Mouse (Mus musculus) forebrain, embryonic 14.5 days (tissue): ENCODE data around the gene Wnt7b. TPM values are rescaled to one million over a fixed set of nuclear protein-coding genes. Genes with fewer than 3 reads are reported as not detected.

Experiments
- ATAC-seq: fragments of 200-750 bp; cut with Nextera tagmentation; 2 replicates; pipeline ENCODE4 v1.8.0; 2017; ENCODE audit warnings: mild to moderate bottlenecking, moderate library complexity
- DNase-seq: peaks from one replicate; pipeline ENCODE4 v3.0.0-alpha.2; 2015; ENCODE audit warnings: low spot score
- H3K27ac ChIP-seq: fragments of 300-500 bp; sonication (generic); 2 replicates; pipeline ENCODE4 v1.5.1; 2014; ENCODE audit warnings: low read depth, mild to moderate bottlenecking, control low read depth, low read length, moderate library complexity
- H3K27me3 ChIP-seq: fragments of 300-500 bp; sonication (generic); replicated peaks from 2 replicates; pipeline ENCODE4 v1.6.1; 2014; ENCODE audit warnings: low read length, control low read depth, mixed read lengths; ENCODE audit not compliant: control insufficient read depth, insufficient read depth
- H3K36me3 ChIP-seq: fragments of 300-500 bp; sonication (generic); 2 replicates; pipeline ENCODE4 v1.6.1; 2014; ENCODE audit warnings: low read length, control low read depth; ENCODE audit not compliant: control insufficient read depth, insufficient read depth
- H3K4me1 ChIP-seq: fragments of 300-500 bp; sonication (generic); 2 replicates; pipeline ENCODE4 v1.6.1; 2014; ENCODE audit warnings: antibody characterized with exemption, low read length, control low read depth; ENCODE audit not compliant: control insufficient read depth, insufficient read depth
- H3K4me2 ChIP-seq: fragments of 300-500 bp; sonication (generic); 2 replicates; pipeline ENCODE4 v1.6.1; 2014; ENCODE audit warnings: mild to moderate bottlenecking, control low read depth, low read length
- H3K4me3 ChIP-seq: fragments of 300-500 bp; sonication (generic); 2 replicates; pipeline ENCODE4 v1.5.1; 2014; ENCODE audit warnings: low read depth, low read length, control low read depth
- H3K9ac ChIP-seq: fragments of 300-500 bp; sonication (generic); 2 replicates; pipeline ENCODE4 v1.6.1; 2014; ENCODE audit warnings: mild to moderate bottlenecking, low read length, control low read depth, moderate library complexity
- H3K9me3 ChIP-seq: fragments of 300-500 bp; sonication (generic); replicated peaks from 2 replicates; pipeline ENCODE4 v1.6.1; 2016; ENCODE audit warnings: low read length, control low read depth, mixed read lengths; ENCODE audit not compliant: control insufficient read depth
- WGBS: fragments of 180-500 bp; shearing (Covaris S2); extraction: QIAGEN DNeasy Blood & Tissue Kit; methylation state at CpG from one replicate; pipeline ENCODE4 v1.1.7; 2014; 5-methylcytosine and 5-hydroxymethylcytosine counted together
- polyA plus RNA-seq: library from polyadenylated mRNA; unstranded; fragments of >200 nt; fragmentation: Nextera tagmentation; extraction: Ambion mirVana; gene quantifications from 2 replicates; pipeline ENCODE4 v1.2.1, GENCODE M21; 2014

Gene Wnt7b
- polyA plus RNA-seq, 1 experiment from 2014 or later = 73.4 TPM

DNA sequence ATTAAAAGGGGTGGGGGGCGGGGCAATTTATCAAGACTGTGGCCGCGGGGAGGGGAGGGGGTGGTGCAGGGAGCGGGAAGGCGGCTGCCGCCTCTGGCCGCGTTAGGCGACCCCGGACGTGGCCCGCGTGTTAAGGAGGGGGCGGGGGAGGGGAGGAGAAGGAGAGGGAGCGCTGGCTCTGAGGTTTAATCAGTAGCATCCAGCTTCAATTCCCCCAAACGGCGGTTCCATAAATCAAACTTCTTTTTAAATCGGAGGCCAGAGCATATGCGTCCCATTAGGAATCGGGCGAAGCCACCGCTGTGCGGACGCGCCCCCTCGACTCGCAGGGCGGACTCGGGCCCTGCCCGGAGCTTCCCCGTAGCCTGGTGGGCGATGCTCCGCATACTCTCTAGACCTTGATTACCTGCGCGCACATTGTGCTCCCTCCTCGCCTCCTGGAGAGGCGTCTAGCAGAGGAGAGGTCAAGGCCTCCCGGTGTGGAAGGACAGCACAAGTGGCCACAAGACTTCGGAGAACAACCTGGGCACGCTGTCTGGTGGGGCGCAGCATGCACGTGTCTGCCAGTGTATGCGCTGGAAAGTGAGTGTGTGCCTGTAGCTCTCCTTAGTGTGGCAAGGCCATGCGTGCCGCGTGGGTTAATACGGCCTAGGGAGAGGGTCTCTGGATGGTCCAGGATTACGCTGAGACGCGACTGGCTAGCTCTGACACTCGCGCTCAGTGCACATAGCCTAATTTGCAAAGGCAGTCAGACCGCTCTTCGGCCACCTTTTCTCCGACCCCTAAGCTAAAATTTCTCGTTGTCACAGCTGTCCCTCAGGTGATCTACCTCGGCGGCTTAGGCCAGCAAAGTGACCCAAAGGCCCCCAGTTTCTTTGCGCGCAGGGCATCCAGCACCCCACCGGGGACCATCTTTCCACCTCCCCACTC, 5.5 kb downstream of the Wnt7b start:
- Histone ChIP-seq H3K27ac (peak overlapping the region; percentile 72), H3K4me3 (peak overlapping the region; percentile 69), H3K9ac (peak overlapping the region; percentile 76), H3K36me3 (no peaks in the 10 kb centered on the region), H3K4me1 (peaks cover 26% of the 10 kb centered on the region), H3K4me2 (peak overlapping the region; percentile 96), H3K9me3 (no peaks in the 10 kb centered on the region), H3K27me3 (peaks cover 29% of the 10 kb centered on the region)
- ATAC-seq (peak; percentile 16; the same call in 1 of the 2 replicates), DNase-seq (peak; percentile 61)
- WGBS = under 1% methylated on average over 58 of the region's 61 CpGs

DNA sequence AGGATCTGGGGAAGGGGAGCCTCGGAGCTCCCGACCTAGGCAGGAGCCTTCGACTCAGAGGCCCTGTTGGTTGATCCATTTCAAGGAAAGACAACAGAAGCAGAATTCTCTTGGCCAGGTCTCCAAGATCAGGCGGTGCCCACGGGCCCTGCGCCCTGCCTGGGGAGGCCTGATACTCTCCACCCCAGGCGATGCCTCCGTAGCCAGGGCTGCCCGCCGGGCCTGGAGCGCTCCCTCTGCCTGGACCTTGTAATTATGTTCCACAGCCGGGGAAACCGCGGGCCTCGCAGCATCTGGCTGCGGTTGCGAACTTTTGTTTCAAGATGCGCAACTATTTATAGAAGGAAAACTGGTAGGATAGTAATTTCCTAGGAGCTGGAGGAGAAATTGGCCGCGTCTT, 6.2 kb downstream of the Wnt7b start:
- DNase-seq (peak; percentile 42), ATAC-seq (no peak)
- Histone ChIP-seq H3K4me1 (peaks cover 26% of the 10 kb centered on the region), H3K9me3 (no peaks in the 10 kb centered on the region), H3K4me2 (peak overlapping the region; percentile 96), H3K27ac (peak overlapping the region; percentile 69; the same call in 1 of the 2 replicates), H3K9ac (peak overlapping the region; percentile 76), H3K27me3 (peaks cover 29% of the 10 kb centered on the region), H3K36me3 (no peaks in the 10 kb centered on the region), H3K4me3 (peak overlapping the region; percentile 69)
- under 1% methylated on average over 20 of the region's 20 CpGs for WGBS

DNA sequence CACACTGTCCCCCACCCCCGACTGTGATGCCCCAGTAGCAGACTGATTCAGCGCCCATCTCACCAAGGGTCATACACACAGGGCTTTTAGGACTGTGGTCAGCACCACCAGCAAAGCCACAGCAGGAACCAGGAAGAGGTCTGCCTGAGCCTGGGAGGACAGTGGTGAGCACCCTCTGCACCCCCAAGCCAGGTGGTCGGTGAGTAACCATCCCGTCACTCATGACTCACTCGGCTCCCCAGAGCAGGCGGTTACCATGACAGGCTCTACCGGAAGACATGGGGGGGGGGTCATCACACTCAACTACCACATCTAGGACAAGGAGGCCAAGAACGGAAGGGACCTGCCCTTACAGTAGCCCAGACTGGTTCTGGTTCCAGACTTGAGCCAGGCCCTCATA, 7.7 kb downstream of the Wnt7b start:
- Histone ChIP-seq H3K4me1 (peaks cover 35% of the 10 kb centered on the region), H3K4me2 (peak overlapping the region; percentile 18; the same call in 1 of the 2 replicates), H3K36me3 (no peaks in the 10 kb centered on the region), H3K27me3 (peaks cover 19% of the 10 kb centered on the region), H3K4me3 (no peak overlapping the region), H3K9ac (no peak overlapping the region), H3K27ac (no peak overlapping the region), H3K9me3 (no peaks in the 10 kb centered on the region)
- no peak for ATAC-seq
- DNase-seq = no peak
- 68% methylated on average over 8 of the region's 8 CpGs for WGBS

DNA sequence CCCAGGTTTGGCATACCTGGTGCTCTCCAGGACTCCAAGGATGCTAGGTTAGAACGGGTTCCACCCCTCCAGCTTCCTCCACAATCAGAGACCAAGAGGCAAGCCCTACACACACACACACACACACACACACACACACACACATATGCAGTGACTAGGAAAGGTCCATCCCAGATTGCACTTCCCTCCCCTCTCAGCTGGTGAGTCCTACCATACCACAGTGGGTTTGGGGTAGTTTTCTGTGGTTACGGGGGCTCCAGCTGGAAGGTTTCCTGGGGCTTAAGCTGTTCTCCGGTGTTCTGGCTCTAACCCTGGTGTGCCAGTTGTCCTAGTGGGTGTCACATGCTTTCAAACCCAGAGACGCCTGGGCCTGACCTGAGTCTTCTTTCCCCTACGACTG, 8.2 kb downstream of the Wnt7b start:
- DNase-seq = no peak
- no peak for ATAC-seq
- WGBS = 62% methylated on average over 5 of the region's 5 CpGs
- Histone ChIP-seq H3K27me3 (peaks cover 16% of the 10 kb centered on the region), H3K27ac (0 out of 2 replicates have a peak overlapping the region, but pooled peaks have one; percentile 44), H3K9me3 (no peaks in the 10 kb centered on the region), H3K9ac (0 out of 2 replicates have a peak overlapping the region, but pooled peaks have one; percentile 17), H3K4me1 (peaks cover 40% of the 10 kb centered on the region), H3K4me2 (peak overlapping the region; percentile 18; the same call in 1 of the 2 replicates), H3K4me3 (no peak overlapping the region), H3K36me3 (no peaks in the 10 kb centered on the region)

DNA sequence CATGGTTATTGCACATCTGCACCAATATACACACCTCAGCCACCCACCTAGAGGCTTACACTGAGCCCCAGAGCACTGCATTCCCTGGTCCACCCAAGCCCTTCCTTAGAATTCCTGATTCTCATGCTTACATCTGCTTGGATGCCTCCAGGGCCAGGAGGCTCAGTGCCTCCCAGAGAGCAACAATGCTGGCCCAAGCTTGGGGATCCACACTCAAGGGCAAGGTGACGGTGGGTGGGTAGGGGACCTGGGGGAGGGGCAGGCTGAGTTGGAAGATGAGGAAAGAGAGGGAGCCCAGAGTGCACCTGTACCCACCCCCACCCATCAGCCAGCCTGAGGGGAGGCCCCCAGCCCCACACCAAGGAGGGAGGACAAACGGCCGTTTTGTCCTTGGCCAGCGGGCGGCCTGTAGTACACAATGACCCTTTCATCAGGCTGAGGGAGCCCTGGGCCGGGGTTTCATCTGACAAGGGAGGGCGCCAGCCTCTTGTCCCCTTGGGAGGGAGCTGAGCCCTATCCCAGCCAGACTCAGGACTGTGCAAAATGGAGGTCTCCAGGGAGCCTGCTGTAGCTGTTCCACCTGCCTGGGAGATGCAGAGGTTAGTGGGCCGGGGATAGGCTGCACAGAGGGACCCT, 9.5 kb downstream of the Wnt7b start:
- DNase-seq (peak; percentile 22), ATAC-seq (no peak)
- Histone ChIP-seq H3K4me1 (peaks cover 48% of the 10 kb centered on the region), H3K36me3 (no peaks in the 10 kb centered on the region), H3K27me3 (peaks cover 8% of the 10 kb centered on the region; the same call in 1 of the 2 replicates), H3K4me3 (no peak overlapping the region), H3K9me3 (no peaks in the 10 kb centered on the region), H3K27ac (peak overlapping the region; percentile 27; the same call in 1 of the 2 replicates), H3K9ac (no peak overlapping the region), H3K4me2 (no peak overlapping the region)
- 11% methylated on average over 8 of the region's 8 CpGs for WGBS

DNA sequence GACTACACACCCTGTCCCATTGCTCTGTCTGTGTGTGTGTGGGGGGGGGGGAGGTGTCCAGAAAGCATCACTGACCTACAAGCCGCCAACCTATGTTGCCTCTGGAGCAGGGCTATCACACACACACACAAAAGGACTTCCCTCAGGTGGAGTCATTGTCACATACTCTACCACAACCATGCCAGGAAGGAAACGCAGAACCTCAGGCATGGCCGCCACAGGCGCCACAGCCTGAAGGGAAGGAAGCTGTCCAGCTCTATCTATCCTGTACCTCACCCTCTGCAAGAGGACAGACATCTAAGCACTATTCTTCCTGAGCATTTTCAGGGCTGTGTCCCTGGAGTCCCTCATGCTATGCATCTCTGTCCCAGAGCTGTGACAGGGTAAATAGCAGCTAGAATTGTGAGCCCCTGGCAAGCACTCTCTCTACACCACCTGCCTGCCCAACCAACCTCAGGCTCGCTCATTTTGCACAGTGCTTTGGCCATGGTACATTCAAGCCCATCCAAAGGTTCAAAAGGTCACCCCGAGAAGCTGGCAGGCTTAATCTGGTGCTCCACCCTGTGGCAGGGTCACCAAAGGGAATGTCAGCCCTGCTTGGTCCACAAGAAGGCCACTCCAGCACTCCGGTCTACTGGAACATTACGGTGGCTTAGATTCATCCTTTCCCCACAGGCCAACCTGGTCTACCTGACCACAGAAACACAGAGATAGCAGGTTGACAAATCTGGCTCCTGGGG, 12.1 kb downstream of the Wnt7b start:
- Histone ChIP-seq H3K4me1 (peaks cover 32% of the 10 kb centered on the region), H3K4me2 (no peak overlapping the region), H3K9ac (no peak overlapping the region), H3K36me3 (no peaks in the 10 kb centered on the region), H3K27me3 (no peaks in the 10 kb centered on the region), H3K9me3 (no peaks in the 10 kb centered on the region), H3K27ac (peak overlapping the region; percentile 72), H3K4me3 (no peak overlapping the region)
- DNase-seq (no peak), ATAC-seq (no peak)
- WGBS = 67% methylated on average over 8 of the region's 8 CpGs

DNA sequence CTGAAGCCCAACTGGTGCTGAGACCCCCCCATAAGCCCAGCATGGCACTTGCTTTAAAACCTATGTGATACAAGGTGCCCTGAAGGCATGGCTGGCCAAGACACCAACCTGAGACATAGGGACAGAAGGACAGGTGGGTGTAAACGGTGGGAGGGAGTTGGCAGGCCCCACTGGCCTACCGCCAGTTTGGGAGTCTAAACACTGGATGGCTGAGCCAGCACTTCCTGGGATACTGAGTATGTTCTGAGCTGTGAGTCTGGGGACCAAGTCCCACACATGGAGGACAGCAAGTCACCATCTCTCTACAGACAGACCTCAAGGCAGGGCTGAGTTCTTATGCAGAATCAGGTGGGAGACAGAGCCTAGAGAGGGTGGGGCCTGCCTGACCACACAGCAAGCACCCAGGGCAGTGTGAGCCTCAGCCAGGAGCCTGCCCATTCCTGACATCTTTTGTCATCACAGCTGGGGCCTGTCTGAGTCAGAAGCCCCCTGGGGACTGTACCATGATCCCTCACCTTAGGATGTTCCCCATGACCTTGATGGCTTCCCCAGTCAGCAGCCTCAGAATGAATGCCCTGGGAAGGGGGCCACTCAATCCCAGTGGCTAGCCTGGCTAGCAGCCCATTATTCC, 13.0 kb downstream of the Wnt7b start:
- Histone ChIP-seq H3K27ac (peak overlapping the region; percentile 72), H3K9ac (no peak overlapping the region), H3K9me3 (no peaks in the 10 kb centered on the region), H3K4me1 (peaks cover 32% of the 10 kb centered on the region), H3K27me3 (no peaks in the 10 kb centered on the region), H3K36me3 (no peaks in the 10 kb centered on the region), H3K4me2 (no peak overlapping the region), H3K4me3 (no peak overlapping the region)
- peak; percentile 65 for ATAC-seq
- DNase-seq = peak; percentile 77
- 25% methylated on average over 2 of the region's 2 CpGs for WGBS

DNA sequence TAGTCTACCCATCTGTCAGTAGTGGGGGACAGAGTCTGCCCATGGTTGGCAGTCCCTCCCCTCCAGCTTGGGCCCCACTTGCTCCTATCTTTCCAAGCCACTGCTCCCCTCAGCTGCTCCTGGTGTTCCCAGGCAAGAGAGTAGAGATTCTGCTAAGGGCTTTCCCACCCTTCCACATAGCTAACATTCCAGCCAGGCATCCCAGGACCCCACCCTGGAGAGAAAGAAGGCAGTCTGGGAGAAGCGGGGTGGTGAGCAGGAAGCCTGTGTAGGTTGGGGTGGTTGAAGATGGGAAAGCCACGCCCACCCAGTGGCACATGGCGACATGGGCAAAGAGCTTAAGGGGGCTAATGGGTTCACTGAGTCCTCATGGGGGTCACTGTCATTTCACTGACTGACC, 13.9 kb downstream of the Wnt7b start:
- Histone ChIP-seq H3K4me2 (no peak overlapping the region), H3K27me3 (no peaks in the 10 kb centered on the region), H3K9ac (no peak overlapping the region), H3K4me3 (no peak overlapping the region), H3K4me1 (peaks cover 32% of the 10 kb centered on the region), H3K27ac (0 out of 2 replicates have a peak overlapping the region, but pooled peaks have one; percentile 21), H3K9me3 (no peaks in the 10 kb centered on the region), H3K36me3 (no peaks in the 10 kb centered on the region)
- 85% methylated on average over 3 of the region's 3 CpGs for WGBS
- DNase-seq = no peak
- ATAC-seq = no peak
